Mouse (Mus musculus): ENCODE data around the gene Brca2. TPM values are rescaled to one million over a fixed set of nuclear protein-coding genes. Genes with fewer than 3 reads are reported as not detected.

Gene Brca2
- polyA plus RNA-seq, 1 experiment from 2014 or later, result 6.6 TPM

DNA sequence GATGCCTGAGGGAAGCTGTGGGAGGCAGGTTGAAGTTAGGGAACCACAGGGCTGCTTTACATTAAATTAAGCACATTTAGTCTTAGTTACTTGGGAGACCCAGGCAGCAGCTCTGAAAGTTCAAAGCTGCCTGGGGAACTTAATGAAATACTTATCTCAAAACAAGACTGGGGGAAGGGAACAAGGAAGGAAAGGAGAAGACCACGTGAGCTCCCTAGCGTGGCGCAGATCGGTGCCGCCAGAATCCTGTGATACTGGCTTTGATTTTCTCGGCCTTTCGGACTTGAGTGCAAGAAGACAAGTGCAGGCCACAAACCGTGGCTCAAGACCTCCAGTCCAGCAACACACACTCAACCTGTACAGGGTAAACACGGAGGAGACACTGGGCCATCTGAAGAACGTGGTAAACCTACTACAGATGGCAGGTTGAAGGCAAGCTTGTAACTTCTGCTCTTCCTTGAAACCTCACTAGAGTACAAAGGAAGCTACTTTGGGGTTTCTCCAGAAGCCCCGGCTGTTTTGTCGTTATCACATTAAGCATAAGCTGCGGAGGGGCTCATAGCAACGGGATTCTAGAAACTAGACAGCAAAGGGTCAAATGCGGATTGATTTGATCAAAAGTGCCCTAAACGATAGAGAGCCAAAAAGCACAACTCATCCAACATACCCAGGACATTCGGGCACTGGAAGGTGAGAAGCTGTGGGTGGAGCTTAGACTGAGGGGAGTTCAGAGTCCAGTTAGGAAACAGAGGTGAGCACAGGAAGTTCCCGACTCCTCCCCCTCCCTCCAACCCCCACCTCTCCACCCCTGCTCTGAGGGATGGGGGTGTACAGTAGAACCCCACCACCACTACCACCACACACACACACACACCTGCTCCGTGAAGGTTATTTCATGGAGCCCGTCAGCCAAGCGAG lies 76.0 kb downstream of the Brca2 start:
- no peak overlapping the region for H3K4me3 ChIP-seq (ENCODE audit: low read depth, low read length)
- H3K27ac ChIP-seq (ENCODE audit: low read depth, low read length), result no peak overlapping the region
- H3K27me3 ChIP-seq (replicated peaks; ENCODE audit: control insufficient read depth, insufficient read depth, low read length), result no peaks in the 10 kb centered on the region
- H3K9ac ChIP-seq (ENCODE audit: low read depth, low read length), result no peak overlapping the region
- no peak for TF ChIP-seq CTCF (IDR thresholded peaks at IDR 0.05; ENCODE audit: low read depth)
- H3K36me3 ChIP-seq (ENCODE audit: control insufficient read depth, insufficient read depth), result no peaks in the 10 kb centered on the region
- H3K9me3 ChIP-seq (ENCODE audit: control insufficient read depth), result no peaks in the 10 kb centered on the region
- peak overlapping the region; percentile 37 for H3K4me2 ChIP-seq (replicated peaks; ENCODE audit: low read depth)
- no peaks in the 10 kb centered on the region for H3K4me1 ChIP-seq (replicated peaks; ENCODE audit: control insufficient read depth, insufficient read depth, low read length)
- 57% methylated on average over 21 of the region's 21 CpGs for WGBS
- ATAC-seq, result peak; percentile 70

- H3K4me1 ChIP-seq (replicated peaks; ENCODE audit: control insufficient read depth, insufficient read depth, low read length), result no peaks in the 10 kb centered on the region
- TF ChIP-seq CTCF (IDR thresholded peaks at IDR 0.05; ENCODE audit: low read depth), result no peak
- no peak overlapping the region for H3K4me3 ChIP-seq (ENCODE audit: low read depth, low read length)
- no peak overlapping the region for H3K27ac ChIP-seq (ENCODE audit: low read depth, low read length)
- no peaks in the 10 kb centered on the region for H3K27me3 ChIP-seq (replicated peaks; ENCODE audit: control insufficient read depth, insufficient read depth, low read length)
- H3K4me2 ChIP-seq (replicated peaks; ENCODE audit: low read depth), result peak overlapping the region; percentile 37
- 68% methylated on average over 13 of the region's 13 CpGs for WGBS
- ATAC-seq, result no peak
- no peak overlapping the region for H3K9ac ChIP-seq (ENCODE audit: low read depth, low read length)
- H3K9me3 ChIP-seq (ENCODE audit: control insufficient read depth), result no peaks in the 10 kb centered on the region
- no peaks in the 10 kb centered on the region for H3K36me3 ChIP-seq (ENCODE audit: control insufficient read depth, insufficient read depth)
Observed at GRCm38 (mm10) chr5:150599301-150600294, 77.2 kb downstream of the Brca2 start.

- H3K4me3 ChIP-seq (ENCODE audit: low read depth, low read length), result no peak overlapping the region
- no peak for TF ChIP-seq CTCF (IDR thresholded peaks at IDR 0.05; ENCODE audit: low read depth)
- no peaks in the 10 kb centered on the region for H3K36me3 ChIP-seq (ENCODE audit: control insufficient read depth, insufficient read depth)
- H3K4me1 ChIP-seq (replicated peaks; ENCODE audit: control insufficient read depth, insufficient read depth, low read length), result no peaks in the 10 kb centered on the region
- no peak overlapping the region for H3K27ac ChIP-seq (ENCODE audit: low read depth, low read length)
- H3K9ac ChIP-seq (ENCODE audit: low read depth, low read length), result peak overlapping the region; percentile 7; the same call in 1 of the 2 replicates
- peak overlapping the region; percentile 21 for H3K4me2 ChIP-seq (replicated peaks; ENCODE audit: low read depth)
- H3K9me3 ChIP-seq (ENCODE audit: control insufficient read depth), result no peaks in the 10 kb centered on the region
- no peak for ATAC-seq
- H3K27me3 ChIP-seq (replicated peaks; ENCODE audit: control insufficient read depth, insufficient read depth, low read length), result no peaks in the 10 kb centered on the region
- WGBS, result 69% methylated on average over 20 of the region's 20 CpGs
Observed at GRCm38 (mm10) chr5:150600554-150601440, 78.4 kb downstream of the Brca2 start.

DNA sequence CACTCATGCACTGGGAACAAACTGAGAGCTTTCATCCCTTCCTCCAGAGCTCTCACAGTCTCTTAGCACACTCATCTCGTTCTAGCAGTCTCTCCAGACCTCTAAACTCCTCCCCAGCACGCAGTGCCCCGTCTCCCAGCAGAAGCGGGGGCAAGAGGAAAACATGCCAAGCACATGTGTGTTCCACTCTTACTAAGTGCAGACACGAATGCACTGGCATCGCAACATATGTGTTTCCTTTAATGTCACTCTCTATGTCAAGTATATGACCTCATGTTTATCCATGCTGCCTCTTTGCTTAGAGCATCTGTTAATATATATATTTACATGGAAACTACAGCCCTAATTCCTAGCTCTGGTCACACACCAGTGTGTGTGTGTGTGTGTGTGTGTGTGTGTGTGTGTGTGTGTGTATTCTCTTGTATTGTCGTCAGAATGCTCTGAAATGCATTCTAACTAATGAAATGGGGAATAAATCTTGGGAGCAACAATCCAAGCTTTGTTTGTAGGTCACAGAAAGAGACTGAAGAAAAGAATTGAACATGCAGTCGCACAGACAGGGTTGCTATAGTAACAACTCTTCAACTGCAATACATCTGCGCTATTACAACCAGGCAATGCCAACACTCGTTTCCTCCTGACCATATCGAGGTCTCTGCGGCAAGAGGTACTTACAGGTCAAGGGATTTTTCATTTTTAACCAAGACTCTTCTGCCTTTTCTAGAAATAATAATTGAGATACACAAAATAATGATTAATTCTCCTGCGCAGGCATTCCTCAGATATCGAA lies 79.2 kb downstream of the Brca2 start:
- WGBS, result 81% methylated on average over 14 of the region's 14 CpGs
- no peaks in the 10 kb centered on the region for H3K9me3 ChIP-seq (ENCODE audit: control insufficient read depth)
- H3K4me2 ChIP-seq (replicated peaks; ENCODE audit: low read depth), result peak overlapping the region; percentile 21
- TF ChIP-seq CTCF (IDR thresholded peaks at IDR 0.05; ENCODE audit: low read depth), result no peak
- no peak overlapping the region for H3K4me3 ChIP-seq (ENCODE audit: low read depth, low read length)
- no peaks in the 10 kb centered on the region for H3K27me3 ChIP-seq (replicated peaks; ENCODE audit: control insufficient read depth, insufficient read depth, low read length)
- peak overlapping the region; percentile 7; the same call in 1 of the 2 replicates for H3K9ac ChIP-seq (ENCODE audit: low read depth, low read length)
- H3K4me1 ChIP-seq (replicated peaks; ENCODE audit: control insufficient read depth, insufficient read depth, low read length), result no peaks in the 10 kb centered on the region
- no peak for ATAC-seq
- no peaks in the 10 kb centered on the region for H3K36me3 ChIP-seq (ENCODE audit: control insufficient read depth, insufficient read depth)
- H3K27ac ChIP-seq (ENCODE audit: low read depth, low read length), result no peak overlapping the region

DNA sequence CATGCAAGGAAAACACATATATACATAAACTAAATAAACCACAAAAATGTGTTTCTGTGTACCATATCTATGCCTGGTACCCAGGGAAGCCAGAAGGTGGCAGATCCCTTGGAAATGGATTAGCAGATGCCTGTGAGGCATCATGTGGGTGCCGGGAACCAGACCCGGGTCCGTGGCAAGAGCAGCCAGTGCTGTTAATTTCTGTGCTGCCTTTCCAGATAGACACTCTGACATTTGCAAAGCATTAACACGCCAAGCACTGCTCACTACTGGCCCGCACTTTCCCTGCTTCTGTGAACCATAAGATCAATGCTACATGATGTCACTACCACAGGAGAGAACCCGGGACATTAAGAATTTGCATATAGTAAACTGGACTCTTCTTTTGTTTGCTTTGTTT lies 83.7 kb downstream of the Brca2 start:
- H3K4me2 ChIP-seq (replicated peaks; ENCODE audit: low read depth), result no peak overlapping the region
- no peak overlapping the region for H3K9ac ChIP-seq (ENCODE audit: low read depth, low read length)
- H3K36me3 ChIP-seq (ENCODE audit: control insufficient read depth, insufficient read depth), result no peaks in the 10 kb centered on the region
- WGBS, result 95% methylated on average over 6 of the region's 6 CpGs
- H3K4me1 ChIP-seq (replicated peaks; ENCODE audit: control insufficient read depth, insufficient read depth, low read length), result no peaks in the 10 kb centered on the region
- H3K4me3 ChIP-seq (ENCODE audit: low read depth, low read length), result no peak overlapping the region
- no peak overlapping the region for H3K27ac ChIP-seq (ENCODE audit: low read depth, low read length)
- ATAC-seq, result no peak
- no peak for TF ChIP-seq CTCF (IDR thresholded peaks at IDR 0.05; ENCODE audit: low read depth)
- H3K9me3 ChIP-seq (ENCODE audit: control insufficient read depth), result no peaks in the 10 kb centered on the region
- no peaks in the 10 kb centered on the region for H3K27me3 ChIP-seq (replicated peaks; ENCODE audit: control insufficient read depth, insufficient read depth, low read length)

All from intestine, postnatal 0 days (tissue).